Comparison of ENCODE assay signal across 8 mouse cellular contexts in genomic region chr4:130664414-130665029, GRCm38 (mm10). TPM values are rescaled to one million over a fixed set of nuclear protein-coding genes. Genes with fewer than 3 reads are reported as not detected.
DNase-seq lines count a peak whose midpoint lies in the region; ATAC-seq and TF ChIP-seq lines count a peak whose summit lies in the region.

No protein-coding gene starts in this region.

- no peaks in the 10 kb centered on the region for H3K9me3 ChIP-seq in embryonic facial prominence, embryonic 14.5 days (ENCODE audit: control insufficient read depth, low read length)
- H3K9me3 ChIP-seq in intestine, embryonic 14.5 days (ENCODE audit: control insufficient read depth, low read length) = no peaks in the 10 kb centered on the region
- H3K9me3 ChIP-seq in neural tube, embryonic 12.5 days = no peaks in the 10 kb centered on the region

- no peak for ATAC-seq in embryonic facial prominence, embryonic 14.5 days (ENCODE audit: low read depth)
- no peak for ATAC-seq in intestine, embryonic 14.5 days (replicated peaks; ENCODE audit: low FRiP score, low TSS enrichment, low read depth)
- no peak for ATAC-seq in neural tube, embryonic 12.5 days (ENCODE audit: low FRiP score, low read depth)

- no peaks in the 10 kb centered on the region for H3K27me3 ChIP-seq in liver, adult 2 months (ENCODE audit: control insufficient read depth, insufficient read depth, low read length)
- no peaks in the 10 kb centered on the region for H3K27me3 ChIP-seq in embryonic facial prominence, embryonic 14.5 days (replicated peaks; ENCODE audit: control insufficient read depth, insufficient read depth, low read length)
- no peaks in the 10 kb centered on the region for H3K27me3 ChIP-seq in intestine, embryonic 14.5 days (replicated peaks; ENCODE audit: control insufficient read depth, insufficient read depth, low read length)
- H3K27me3 ChIP-seq in neural tube, embryonic 12.5 days (replicated peaks) = no peaks in the 10 kb centered on the region

- H3K36me3 ChIP-seq in liver, adult 2 months (ENCODE audit: control insufficient read depth, insufficient read depth, low read length) = peaks cover 2% of the 10 kb centered on the region; the same call in 1 of the 2 replicates
- peaks cover 8% of the 10 kb centered on the region; the same call in 1 of the 2 replicates for H3K36me3 ChIP-seq in embryonic facial prominence, embryonic 14.5 days (ENCODE audit: control insufficient read depth, insufficient read depth, low read length)
- H3K36me3 ChIP-seq in intestine, embryonic 14.5 days (ENCODE audit: control insufficient read depth, insufficient read depth, low read length) = peaks cover 8% of the 10 kb centered on the region
- peaks cover 5% of the 10 kb centered on the region for H3K36me3 ChIP-seq in neural tube, embryonic 12.5 days

- DNase-seq in liver, adult 2 months (ENCODE audit: extremely low read depth, low read depth, low spot score) = peak; percentile 41
- DNase-seq in liver = no peak
- no peak for DNase-seq in embryonic facial prominence, embryonic 14.5 days (ENCODE audit: low spot score)
- no peak for DNase-seq in intestine, embryonic 14.5 days (ENCODE audit: low spot score)
- DNase-seq in Muller cell, postnatal 12 days (ENCODE audit: inconsistent ontology term) = no peak
- no peak for DNase-seq in embryo, embryonic 9.5 days (ENCODE audit: extremely low spot score)
- DNase-seq in cerebellum, adult 9-10 months = no peak

- peak overlapping the region; percentile 92 for H3K4me3 ChIP-seq in liver, adult 2 months (ENCODE audit: insufficient read depth, low read depth, low read length)
- H3K4me3 ChIP-seq in embryonic facial prominence, embryonic 14.5 days (ENCODE audit: low read depth, low read length) = peak overlapping the region; percentile 99
- peak overlapping the region; percentile 99 for H3K4me3 ChIP-seq in intestine, embryonic 14.5 days (ENCODE audit: low read depth, low read length)
- H3K4me3 ChIP-seq in neural tube, embryonic 12.5 days = peak overlapping the region; percentile 81

- H3K79me2 ChIP-seq in liver, adult 2 months (ENCODE audit: control insufficient read depth, insufficient read depth, low read length) = peaks cover 26% of the 10 kb centered on the region; the same call in 1 of the 2 replicates

- no peak for TF ChIP-seq CTCF in liver, adult 2 months (IDR thresholded peaks at IDR 0.05; ENCODE audit: low read depth, low read length)

- H3K9ac ChIP-seq in liver, adult 2 months (ENCODE audit: low read depth, low read length) = peak overlapping the region; percentile 87
- peak overlapping the region; percentile 99 for H3K9ac ChIP-seq in embryonic facial prominence, embryonic 14.5 days (ENCODE audit: low read depth, low read length)
- H3K9ac ChIP-seq in intestine, embryonic 14.5 days (ENCODE audit: low read length) = peak overlapping the region; percentile 99
- H3K9ac ChIP-seq in neural tube, embryonic 12.5 days = peak overlapping the region; percentile 95

- H3K4me1 ChIP-seq in liver, adult 2 months (ENCODE audit: control insufficient read depth, insufficient read depth, low read length) = peaks cover 21% of the 10 kb centered on the region
- peaks cover 34% of the 10 kb centered on the region for H3K4me1 ChIP-seq in embryonic facial prominence, embryonic 14.5 days (ENCODE audit: control insufficient read depth, insufficient read depth, low read length)
- H3K4me1 ChIP-seq in intestine, embryonic 14.5 days (replicated peaks; ENCODE audit: control insufficient read depth, insufficient read depth, low read length) = peaks cover 32% of the 10 kb centered on the region
- H3K4me1 ChIP-seq in neural tube, embryonic 12.5 days = peaks cover 37% of the 10 kb centered on the region

- peak overlapping the region; percentile 64 for H3K4me2 ChIP-seq in embryonic facial prominence, embryonic 14.5 days (ENCODE audit: low read depth, low read length)
- H3K4me2 ChIP-seq in intestine, embryonic 14.5 days (ENCODE audit: low read length) = peak overlapping the region; percentile 76
- peak overlapping the region; percentile 76 for H3K4me2 ChIP-seq in neural tube, embryonic 12.5 days (replicated peaks)

- TF ChIP-seq POLR2A in liver, adult 2 months (IDR thresholded peaks at IDR 0.05; ENCODE audit: extremely low read depth, insufficient read depth, low read length) = no peak

- WGBS in liver, adult 2 months = under 1% methylated on average over 7 of the region's 7 CpGs
- WGBS in embryonic facial prominence, embryonic 14.5 days = 4% methylated on average over 7 of the region's 7 CpGs
- under 1% methylated on average over 7 of the region's 7 CpGs for WGBS in intestine, embryonic 14.5 days
- WGBS in neural tube, embryonic 12.5 days = 7% methylated on average over 7 of the region's 7 CpGs

- peak overlapping the region; percentile 88 for H3K27ac ChIP-seq in liver, adult 2 months (replicated peaks; ENCODE audit: insufficient read depth, low read depth, low read length)
- peak overlapping the region; percentile 98 for H3K27ac ChIP-seq in embryonic facial prominence, embryonic 14.5 days (replicated peaks; ENCODE audit: low read depth, low read length)
- H3K27ac ChIP-seq in intestine, embryonic 14.5 days (ENCODE audit: low read depth) = peak overlapping the region; percentile 97
- H3K27ac ChIP-seq in neural tube, embryonic 12.5 days = no peak overlapping the region

RNA-seq across cellular contexts. Expression of gene Pum1, which starts 1.4 kb away (rescaled TPM):
- total RNA-seq in liver, adult 2 months (2014; rRNA removed) = 25.4 and 33.1 TPM in 2 replicates
- 26.3 and 30.3 TPM in 2 replicates for polyA plus RNA-seq in liver, adult 2 months (2012; rRNA removed)
- polyA plus RNA-seq in embryonic facial prominence, embryonic 14.5 days (2014; fragmentation: Nextera tagmentation; extraction: Ambion mirVana) = 70.4 and 78.8 TPM in 2 replicates
- polyA plus RNA-seq in intestine, embryonic 14.5 days (2014; fragmentation: Nextera tagmentation; extraction: Ambion mirVana) = 91.7 and 98.5 TPM in 2 replicates
- 106 and 108 TPM in 2 replicates for polyA plus RNA-seq in neural tube, embryonic 12.5 days (2016; fragmentation: Nextera tagmentation; extraction: Ambion mirVana)
